Mouse (Mus musculus): ENCODE data around the gene Trpc2. TPM values are rescaled to one million over a fixed set of nuclear protein-coding genes. Genes with fewer than 3 reads are reported as not detected.

Gene Trpc2
- polyA plus RNA-seq (2014; fragmentation: Illumina TruSeq; extraction: RNeasy Lipid Tissue Mini Kit (QIAGEN cat#74804); ENCODE audit: low read depth, low replicate concordance) = not detected

DNA sequence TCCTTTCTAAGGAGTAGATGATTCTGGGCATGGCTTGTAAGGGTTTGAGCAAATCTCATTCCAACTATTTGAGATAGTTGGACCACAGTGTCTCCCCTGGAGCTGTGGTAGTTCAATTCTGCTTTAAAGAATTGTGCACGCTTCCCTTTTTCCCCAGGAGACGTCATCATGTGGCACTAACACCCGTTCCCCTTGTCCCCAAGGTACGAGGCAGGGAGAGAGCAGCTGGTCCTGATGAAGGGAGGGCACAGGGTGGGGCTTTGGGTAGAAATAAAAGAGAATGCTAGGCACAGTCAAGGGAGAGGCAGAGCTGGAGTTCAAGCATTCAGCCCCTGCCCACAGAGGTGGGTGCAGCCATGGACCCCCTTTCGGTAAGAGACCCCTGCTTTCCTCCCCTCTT lies at the start of gene Trpc2:
Gene Trpc2 (plus strand): TSS at position 301 of the 400 bp plus-strand sequence.

DNA sequence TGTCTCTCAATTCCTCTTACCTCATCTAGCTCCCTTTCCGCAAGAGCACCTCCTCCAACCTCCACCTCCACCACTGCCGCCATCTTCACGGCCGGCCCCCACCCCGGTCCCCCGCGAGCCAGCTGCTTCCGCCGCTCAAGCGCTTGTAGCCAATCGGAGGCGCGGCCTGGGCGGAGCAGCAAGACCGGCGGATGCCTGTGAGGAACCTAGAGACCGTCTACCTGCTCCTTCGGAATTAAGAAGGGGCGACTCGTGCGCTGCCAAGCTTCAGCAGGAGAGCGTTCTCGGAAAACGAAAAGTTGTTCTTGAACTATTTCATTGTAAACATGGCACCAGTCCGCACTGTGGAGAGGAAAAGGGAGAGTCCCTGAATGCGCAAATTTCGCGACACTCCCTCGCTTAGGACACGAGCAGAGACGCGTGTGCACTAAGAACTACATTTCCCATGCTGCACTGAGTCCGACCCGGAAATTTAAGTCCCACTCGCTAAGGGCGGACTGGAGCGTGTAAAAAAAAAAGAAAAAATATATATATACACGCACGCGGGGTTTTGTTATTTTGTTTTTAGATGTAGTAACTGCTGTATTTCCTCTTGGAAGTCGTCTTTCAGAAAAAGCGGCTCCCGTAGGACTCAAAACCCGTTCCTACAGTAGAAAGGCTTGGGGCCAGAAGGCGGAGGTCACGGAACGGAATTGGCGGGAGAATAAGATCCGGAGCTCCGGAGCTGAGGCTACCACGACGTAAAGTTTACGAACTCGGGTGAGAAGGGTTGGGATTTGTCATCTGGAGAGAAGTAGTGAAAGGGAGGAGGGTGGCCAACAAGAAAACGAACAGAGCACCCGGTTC lies 17.6 kb upstream of the Trpc2 start, which contains the start of the genes Rnf121, Xndc1 and Xntrpc:
Gene Rnf121 (minus strand): TSS at position 424 of the 846 bp plus-strand sequence.
Gene Xndc1 (plus strand): TSS at position 466 of the 846 bp plus-strand sequence.
Gene Xntrpc (plus strand): TSS at position 668 of the 846 bp plus-strand sequence.

DNA sequence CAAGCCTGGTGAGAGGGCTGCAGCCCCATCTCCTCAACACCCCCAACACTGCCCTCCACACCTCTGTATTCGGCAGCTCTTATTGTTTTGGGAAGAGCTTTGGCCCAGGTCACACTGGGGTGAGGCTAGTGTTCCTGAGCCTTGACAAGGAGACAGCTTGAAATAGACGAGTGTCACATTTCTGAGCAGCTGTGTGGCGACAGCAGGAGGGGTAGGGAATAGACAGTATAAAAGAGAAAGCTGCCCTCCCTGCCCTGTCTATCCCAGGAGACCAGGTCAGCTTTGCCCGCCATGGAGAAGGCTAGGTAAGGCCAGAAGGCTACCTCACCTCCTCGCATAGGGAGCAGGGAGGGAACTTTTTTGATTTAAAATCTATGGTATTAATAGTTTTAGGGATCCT lies 18.6 kb downstream of the Trpc2 start, which contains the start of gene Art1:
Gene Art1 (plus strand): TSS at position 257 of the 400 bp plus-strand sequence.

DNA sequence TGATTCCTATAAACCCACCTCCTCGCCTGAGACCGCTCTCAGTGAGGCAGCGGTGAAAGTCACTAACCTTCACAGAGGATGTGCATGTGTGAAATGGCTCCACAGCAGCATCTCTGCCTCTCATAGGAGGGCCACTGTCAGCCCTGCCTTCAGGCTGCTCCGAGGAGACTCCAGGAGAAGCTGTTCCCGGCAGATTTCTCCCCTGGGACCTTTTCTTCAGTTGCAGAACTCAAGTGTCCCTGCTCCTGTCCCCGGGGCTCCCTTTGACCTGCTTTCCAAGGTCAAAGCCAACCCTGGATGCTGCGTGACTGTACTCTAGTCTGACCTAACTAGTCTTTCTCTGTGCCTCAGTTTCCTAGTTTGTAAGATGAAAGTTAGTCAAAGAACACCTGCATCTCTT lies 26.3 kb downstream of the Trpc2 start, which contains the start of gene Art5:
Gene Art5 (minus strand): TSS at position 319 of the 400 bp plus-strand sequence.

DNA sequence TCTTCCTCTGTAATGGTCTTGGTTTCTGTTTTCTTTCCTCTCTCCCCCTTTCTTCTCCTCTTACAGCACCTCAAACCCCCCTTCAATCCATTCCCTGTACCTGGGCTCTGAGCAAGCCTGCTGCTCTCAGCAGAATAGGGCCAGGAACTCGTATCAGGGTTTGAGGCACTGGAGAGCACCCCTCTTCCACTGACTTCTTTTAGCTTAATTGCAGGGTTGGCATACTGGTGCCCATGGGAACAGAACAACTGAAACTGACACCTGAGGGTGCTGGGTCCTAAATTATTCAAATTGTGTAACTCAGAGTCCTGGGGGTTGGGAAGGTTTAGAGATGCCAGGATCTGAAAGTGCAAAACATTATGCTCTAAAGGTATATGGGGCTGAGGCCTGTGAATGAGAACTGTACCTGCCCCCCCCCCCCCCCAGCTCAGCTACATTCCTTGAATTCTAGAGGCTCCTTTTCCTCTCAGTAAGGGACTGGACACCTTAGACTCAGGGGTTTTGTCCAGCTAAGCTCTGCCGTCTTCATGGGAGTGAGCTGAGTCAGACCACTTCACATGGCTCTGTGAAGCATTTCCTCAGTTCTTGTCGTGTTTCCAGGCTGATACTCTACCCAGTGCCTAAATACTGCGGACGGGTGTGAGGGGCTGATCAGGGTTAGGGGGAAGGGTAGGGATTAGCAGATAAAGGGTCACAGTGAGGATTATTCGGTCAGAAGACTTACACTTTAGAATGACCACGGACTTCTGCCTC lies 33.8 kb downstream of the Trpc2 start, which contains the start of gene Chrna10:
Gene Chrna10 (minus strand): TSS at position 250 of the 753 bp plus-strand sequence.

Other genes starting within 250 kb of the Trpc2 start
- 34.8 TPM for gene Inppl1, start 244.9 kb upstream of the Trpc2 start, polyA plus RNA-seq (2014; fragmentation: Illumina TruSeq; extraction: RNeasy Lipid Tissue Mini Kit (QIAGEN cat#74804); ENCODE audit: low read depth, low replicate concordance)
- gene Folr2, start 225.9 kb upstream of the Trpc2 start, polyA plus RNA-seq (2014; fragmentation: Illumina TruSeq; extraction: RNeasy Lipid Tissue Mini Kit (QIAGEN cat#74804); ENCODE audit: low read depth, low replicate concordance) = 1.5 TPM
- gene Anapc15, start 219.4 kb upstream of the Trpc2 start, polyA plus RNA-seq (2014; fragmentation: Illumina TruSeq; extraction: RNeasy Lipid Tissue Mini Kit (QIAGEN cat#74804); ENCODE audit: low read depth, low replicate concordance) = 5.7 TPM
- not detected for gene Folr1, start 212.3 kb upstream of the Trpc2 start, polyA plus RNA-seq (2014; fragmentation: Illumina TruSeq; extraction: RNeasy Lipid Tissue Mini Kit (QIAGEN cat#74804); ENCODE audit: low read depth, low replicate concordance)
- gene Lamtor1, start 177.2 kb upstream of the Trpc2 start, polyA plus RNA-seq (2014; fragmentation: Illumina TruSeq; extraction: RNeasy Lipid Tissue Mini Kit (QIAGEN cat#74804); ENCODE audit: low read depth, low replicate concordance) = 13.8 TPM
- gene Tomt, start 176.8 kb upstream of the Trpc2 start, polyA plus RNA-seq (2014; fragmentation: Illumina TruSeq; extraction: RNeasy Lipid Tissue Mini Kit (QIAGEN cat#74804); ENCODE audit: low read depth, low replicate concordance) = not detected
- 5.7 TPM for gene Lrrc51, start 149.2 kb upstream of the Trpc2 start, polyA plus RNA-seq (2014; fragmentation: Illumina TruSeq; extraction: RNeasy Lipid Tissue Mini Kit (QIAGEN cat#74804); ENCODE audit: low read depth, low replicate concordance)
- gene Numa1, start 149.0 kb upstream of the Trpc2 start, polyA plus RNA-seq (2014; fragmentation: Illumina TruSeq; extraction: RNeasy Lipid Tissue Mini Kit (QIAGEN cat#74804); ENCODE audit: low read depth, low replicate concordance) = 110 TPM
- 16.7 TPM for gene Il18bp, start 64.4 kb upstream of the Trpc2 start, polyA plus RNA-seq (2014; fragmentation: Illumina TruSeq; extraction: RNeasy Lipid Tissue Mini Kit (QIAGEN cat#74804); ENCODE audit: low read depth, low replicate concordance)
- gene Rnf121, start 17.6 kb upstream of the Trpc2 start, polyA plus RNA-seq (2014; fragmentation: Illumina TruSeq; extraction: RNeasy Lipid Tissue Mini Kit (QIAGEN cat#74804); ENCODE audit: low read depth, low replicate concordance) = 13.8 TPM
- gene Xndc1, start 17.6 kb upstream of the Trpc2 start, polyA plus RNA-seq (2014; fragmentation: Illumina TruSeq; extraction: RNeasy Lipid Tissue Mini Kit (QIAGEN cat#74804); ENCODE audit: low read depth, low replicate concordance) = 8.8 TPM
- not detected for gene Xntrpc, start 17.4 kb upstream of the Trpc2 start, polyA plus RNA-seq (2014; fragmentation: Illumina TruSeq; extraction: RNeasy Lipid Tissue Mini Kit (QIAGEN cat#74804); ENCODE audit: low read depth, low replicate concordance)
- gene Art1, start 18.6 kb downstream of the Trpc2 start, polyA plus RNA-seq (2014; fragmentation: Illumina TruSeq; extraction: RNeasy Lipid Tissue Mini Kit (QIAGEN cat#74804); ENCODE audit: low read depth, low replicate concordance) = not detected
- gene Art5, start 26.4 kb downstream of the Trpc2 start, polyA plus RNA-seq (2014; fragmentation: Illumina TruSeq; extraction: RNeasy Lipid Tissue Mini Kit (QIAGEN cat#74804); ENCODE audit: low read depth, low replicate concordance) = not detected
- not detected for gene Chrna10, start 33.7 kb downstream of the Trpc2 start, polyA plus RNA-seq (2014; fragmentation: Illumina TruSeq; extraction: RNeasy Lipid Tissue Mini Kit (QIAGEN cat#74804); ENCODE audit: low read depth, low replicate concordance)
- gene Nup98, start 127.1 kb downstream of the Trpc2 start, polyA plus RNA-seq (2014; fragmentation: Illumina TruSeq; extraction: RNeasy Lipid Tissue Mini Kit (QIAGEN cat#74804); ENCODE audit: low read depth, low replicate concordance) = 65.3 TPM
- 78.5 TPM for gene Pgap2, start 127.1 kb downstream of the Trpc2 start, polyA plus RNA-seq (2014; fragmentation: Illumina TruSeq; extraction: RNeasy Lipid Tissue Mini Kit (QIAGEN cat#74804); ENCODE audit: low read depth, low replicate concordance)
- gene Rhog, start 172.9 kb downstream of the Trpc2 start, polyA plus RNA-seq (2014; fragmentation: Illumina TruSeq; extraction: RNeasy Lipid Tissue Mini Kit (QIAGEN cat#74804); ENCODE audit: low read depth, low replicate concordance) = 7.1 TPM
- 15.4 TPM for gene Stim1, start 184.7 kb downstream of the Trpc2 start, polyA plus RNA-seq (2014; fragmentation: Illumina TruSeq; extraction: RNeasy Lipid Tissue Mini Kit (QIAGEN cat#74804); ENCODE audit: low read depth, low replicate concordance)